Mouse (Mus musculus) left cerebral cortex, postnatal 25 days (tissue): ENCODE data around the gene Slbp. TPM values are rescaled to one million over a fixed set of nuclear protein-coding genes. Genes with fewer than 3 reads are reported as not detected.
A peak's percentile ranks its signal among the peaks of the same experiment; 100 is the strongest.

ENCODE experiments used
- DNase-seq, 2 experiments: peaks; one replicate each; pipeline ENCODE4 v3.0.0; 2022; ENCODE audit warnings: low spot score in 2 of 2, mixed read lengths in 1 of 2
- intact Hi-C: fragments of 180-260 bp; cut with DNase I; formaldehyde crosslinking; loops from one replicate; pipeline ENCODE4 v1.15.1; 2025
- total RNA-seq, 2 experiments: library from RNA; stranded (reverse); gene quantifications; 2 replicates each; pipeline ENCODE4 v1.2.3; 2021

Gene Slbp
- 10 to 100 TPM; 23.3 to 23.6 TPM for total RNA-seq

GRCm38 (mm10) chr5:33651921-33652782 lies at the start of gene Slbp:
Gene Slbp (minus strand): TSS chr5:33652574.
- peak; percentile 95 to 98 for DNase-seq
- intact Hi-C loops = no loop called here

- DNase-seq = no peak
- intact Hi-C loops = no loop called here
Measured at GRCm38 (mm10) chr5:33701832-33702231, 49.5 kb upstream of the Slbp start.

GRCm38 (mm10) chr5:33700010-33700409 lies 47.6 kb upstream of the Slbp start:
- intact Hi-C loops = no loop called here
- no peak for DNase-seq

GRCm38 (mm10) chr5:33698669-33699068 lies 46.3 kb upstream of the Slbp start:
- DNase-seq = no peak
- intact Hi-C loops = no loop called here

- peak; percentile 29 to 63 for DNase-seq
- intact Hi-C loops = no loop called here
Measured at GRCm38 (mm10) chr5:33697947-33698512, 45.7 kb upstream of the Slbp start.

GRCm38 (mm10) chr5:33697534-33697933 lies 45.2 kb upstream of the Slbp start:
- intact Hi-C loops = no loop called here
- no peak for DNase-seq

- intact Hi-C loops = no loop called here
- DNase-seq = no peak
Measured at GRCm38 (mm10) chr5:33696430-33696829, 44.1 kb upstream of the Slbp start.

- DNase-seq = no peak
Measured at GRCm38 (mm10) chr5:33695718-33696121, 43.3 kb upstream of the Slbp start.

GRCm38 (mm10) chr5:33694848-33695717 lies 42.7 kb upstream of the Slbp start:
- DNase-seq = peak; percentile 33 to 62

More at GRCm38 (mm10) chr5:33695718-33696121, 43.3 kb upstream of the Slbp start:
- intact Hi-C loops = loop anchor here (1.0 kb wide), 1 partner anchor 10 kb away; no protein-coding TSS in a partner anchor

GRCm38 (mm10) chr5:33694461-33694847 lies 42.1 kb upstream of the Slbp start:
- no peak for DNase-seq
- intact Hi-C loops = no loop called here

More at GRCm38 (mm10) chr5:33694848-33695717, 42.7 kb upstream of the Slbp start:
- intact Hi-C loops = loop anchor here (1.0 kb wide), 1 partner anchor 10 kb away; no protein-coding TSS in a partner anchor

GRCm38 (mm10) chr5:33692393-33692792 lies 40.0 kb upstream of the Slbp start:
- intact Hi-C loops = no loop called here
- DNase-seq = no peak

- intact Hi-C loops = loop anchor here (5.0 kb wide), 1 partner anchor 37 kb away; no protein-coding TSS in a partner anchor
- no peak for DNase-seq
Measured at GRCm38 (mm10) chr5:33689852-33690645, 37.7 kb upstream of the Slbp start.

- intact Hi-C loops = loop anchor here (5.0 kb wide), 1 partner anchor 38 kb away; no protein-coding TSS in a partner anchor
- no peak for DNase-seq
Measured at GRCm38 (mm10) chr5:33689221-33689844, 37.0 kb upstream of the Slbp start.

- intact Hi-C loops = loop anchor here (5.0 kb wide), 1 partner anchor 39 kb away; no protein-coding TSS in a partner anchor
Measured at GRCm38 (mm10) chr5:33688278-33689220, 36.2 kb upstream of the Slbp start.

GRCm38 (mm10) chr5:33687142-33687541 lies 34.8 kb upstream of the Slbp start:
- intact Hi-C loops = loop anchor here (5.0 kb wide), 1 partner anchor 40 kb away; no protein-coding TSS in a partner anchor
- no peak for DNase-seq

More at GRCm38 (mm10) chr5:33688278-33689220, 36.2 kb upstream of the Slbp start:
- no peak for DNase-seq

GRCm38 (mm10) chr5:33684932-33685331 lies 32.6 kb upstream of the Slbp start:
- intact Hi-C loops = loop anchor here (1.0 to 5.0 kb wide), 3 partner anchors 42 to 272 kb away; no protein-coding TSS in a partner anchor
- DNase-seq = no peak
